Mouse (Mus musculus) Patski (cell line): ENCODE measurements around the gene Agtrap. TPM values are rescaled to one million over a fixed set of nuclear protein-coding genes. Genes with fewer than 3 reads are reported as not detected.

Experiments
- ATAC-seq: fragments of 100-300 bp; one replicate; pipeline ENCODE4 v1.8.0; 2021
- CTCF ChIA-PET: fragments of 350-600 bp; sonication (Branson Sonifier 250); formaldehyde crosslinking; loops from one replicate; lab custom pipeline; 2022; ENCODE audit warnings: inconsistent platforms; lab: Charles Lee
- POLR2A ChIA-PET: fragments of 350-600 bp; sonication (Branson Sonifier 250); formaldehyde crosslinking; loops from one replicate; lab custom pipeline; 2022; ENCODE audit warnings: antibody characterized with exemption, inconsistent platforms; lab: Charles Lee
- DNase-seq: peaks from one replicate; pipeline ENCODE4 v3.0.0-alpha.2; 2011; ENCODE audit warnings: low read depth, low spot score
- H3K27me3 ChIP-seq: fragments of 371-371 bp; one replicate; pipeline ENCODE4 v1.5.1; 2021
- CTCF ChIP-seq: fragments of 100-300 bp; IDR thresholded peaks from one replicate; pipeline ENCODE4 v1.5.1; 2021
- in situ Hi-C: fragments of 300-500 bp; cut with MboI; formaldehyde crosslinking; loops from 3 replicates; pipeline ENCODE4 v1.11.1; 2018; ENCODE audit warnings: low pct_unique_long_range_greater_than_20kb, mixed read lengths
- polyA plus RNA-seq: library from polyadenylated mRNA; unstranded; gene quantifications from one replicate; pipeline ENCODE4 v1.2.3, GENCODE M21; 2021

The Agtrap gene
- polyA plus RNA-seq, 1 experiment from 2014 or later = 23.8 TPM

DNA sequence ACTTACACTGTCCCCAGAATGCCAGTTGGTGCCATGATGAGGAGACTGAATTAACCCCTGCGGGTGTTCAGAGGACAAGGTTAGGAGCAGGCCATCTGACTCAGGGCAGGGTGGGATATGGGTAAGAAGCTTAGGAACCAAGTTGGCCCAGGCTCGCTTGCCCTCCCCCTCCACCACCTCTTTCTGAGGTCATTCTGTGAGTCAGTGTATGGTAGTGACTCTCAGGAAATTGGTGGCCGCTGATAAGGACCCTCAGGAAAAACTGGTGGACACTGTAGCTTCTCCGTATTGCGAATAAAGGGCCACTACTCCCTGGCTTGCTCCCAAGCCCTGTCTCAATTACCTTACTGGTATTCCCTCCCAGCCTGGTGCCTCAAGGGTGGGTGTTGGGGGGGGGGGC lies 21.4 kb upstream of the Agtrap start:
- DNase-seq (no peak), ATAC-seq (no peak)
- ChIA-PET POLR2A (no interaction called here), CTCF (interaction anchor here (1.4 kb wide), 2 partner anchors 55 to 56 kb away, joined by 3 read pairs; no protein-coding TSS in a partner anchor)
- no peaks in the 10 kb centered on the region for H3K27me3 ChIP-seq
- in situ Hi-C loops = no loop called here
- TF ChIP-seq CTCF = no peak

DNA sequence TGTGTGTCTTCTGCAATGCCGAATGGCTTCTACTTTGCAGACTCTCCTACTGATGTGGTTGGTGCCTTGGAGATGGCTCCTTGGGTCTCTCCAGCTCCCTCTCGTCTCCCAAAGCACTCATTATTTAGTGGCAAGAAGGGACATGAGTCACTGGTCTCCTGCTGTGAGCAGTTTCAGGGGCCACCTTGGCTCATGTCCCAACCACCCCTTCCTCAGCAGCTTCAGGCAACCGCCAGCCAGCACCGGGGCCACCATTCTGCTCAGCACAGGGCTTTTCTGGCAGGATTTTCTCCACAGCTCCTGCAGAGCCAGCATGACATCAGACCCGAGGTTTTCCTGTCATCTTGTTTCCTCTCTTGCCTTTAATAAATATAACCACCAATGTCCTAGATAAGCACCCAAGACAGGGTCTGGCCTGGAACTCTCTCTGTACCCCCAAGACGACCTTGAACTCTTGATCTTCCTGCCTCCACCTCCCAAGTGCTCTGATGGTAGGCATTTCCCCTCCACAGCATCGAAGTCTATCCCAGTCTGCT lies 20.8 kb upstream of the Agtrap start:
- ChIA-PET CTCF (interaction anchor here (1.4 kb wide), 2 partner anchors 55 to 57 kb away, joined by 3 read pairs; no protein-coding TSS in a partner anchor), POLR2A (no interaction called here)
- in situ Hi-C loops = no loop called here
- TF ChIP-seq CTCF = no peak
- no peaks in the 10 kb centered on the region for H3K27me3 ChIP-seq
- ATAC-seq (no peak), DNase-seq (no peak)

DNA sequence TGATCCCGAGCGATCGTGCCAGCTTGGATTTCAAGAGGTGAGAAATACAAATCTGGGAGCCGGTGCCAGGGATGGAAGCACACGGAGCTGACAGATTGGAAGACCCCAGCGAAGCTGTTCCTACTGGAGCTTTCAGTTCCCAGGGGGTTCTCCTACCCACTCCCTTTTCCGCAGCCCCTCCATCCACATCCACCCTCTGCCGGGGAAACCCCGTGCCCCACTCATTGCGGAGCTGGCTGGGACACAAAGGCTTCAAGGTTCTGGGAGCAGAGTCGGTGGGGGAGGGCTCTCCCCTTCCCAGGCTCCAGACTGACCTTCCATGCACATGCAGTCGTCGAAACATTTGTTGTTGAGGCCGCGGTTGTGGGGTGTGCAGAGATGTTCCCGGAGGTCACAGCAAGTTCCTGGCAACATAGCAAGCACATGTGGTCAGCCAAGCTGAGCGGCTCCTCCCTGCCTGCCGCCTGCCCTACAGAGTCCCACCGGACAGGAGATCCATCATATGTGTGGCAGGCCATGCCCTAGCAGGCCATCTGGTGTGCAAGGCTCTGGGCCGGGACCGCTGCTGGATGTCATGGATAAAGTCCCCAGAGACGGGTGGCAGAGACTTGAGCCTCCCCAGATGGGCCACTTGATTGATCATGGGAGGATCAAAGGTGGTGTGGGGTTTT lies 19.9 kb upstream of the Agtrap start:
- TF ChIP-seq CTCF = no peak
- no peak for ATAC-seq
- CTCF ChIA-PET = interaction anchor here (1.4 kb wide), 1 partner anchor 58 kb away, joined by 3 read pairs; no protein-coding TSS in a partner anchor
- in situ Hi-C loops = no loop called here
- no peaks in the 10 kb centered on the region for H3K27me3 ChIP-seq
- no peak for DNase-seq
- POLR2A ChIA-PET = no interaction called here

DNA sequence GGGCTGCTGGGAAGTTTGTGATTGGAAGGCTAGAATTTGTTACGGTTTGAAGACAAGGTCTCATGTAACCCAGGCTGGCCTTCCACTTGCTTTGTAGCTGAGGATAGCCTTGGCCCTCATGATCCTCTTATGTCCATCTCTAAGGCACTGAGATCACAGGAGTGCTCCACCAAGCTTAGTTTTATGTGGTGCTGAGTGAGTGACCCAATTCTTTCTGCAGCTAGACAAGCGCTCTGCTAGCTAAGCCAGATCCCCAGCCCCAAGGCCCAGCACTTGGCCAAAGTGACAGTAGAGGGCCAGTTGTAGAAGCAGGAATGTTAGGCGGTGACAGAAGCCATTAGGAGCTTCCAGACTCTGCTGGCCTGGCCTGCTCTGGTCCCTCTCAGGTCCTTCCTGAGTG lies 16.3 kb upstream of the Agtrap start:
- POLR2A ChIA-PET = no interaction called here
- ATAC-seq (no peak), DNase-seq (no peak)
- no peak for TF ChIP-seq CTCF
- CTCF ChIA-PET = interaction anchor here (0.7 to 1.7 kb wide), 5 partner anchors 9 to 63 kb away, joined by 3 to 7 read pairs (median 5); no protein-coding TSS in a partner anchor
- H3K27me3 ChIP-seq = no peaks in the 10 kb centered on the region
- in situ Hi-C loops = no loop called here

DNA sequence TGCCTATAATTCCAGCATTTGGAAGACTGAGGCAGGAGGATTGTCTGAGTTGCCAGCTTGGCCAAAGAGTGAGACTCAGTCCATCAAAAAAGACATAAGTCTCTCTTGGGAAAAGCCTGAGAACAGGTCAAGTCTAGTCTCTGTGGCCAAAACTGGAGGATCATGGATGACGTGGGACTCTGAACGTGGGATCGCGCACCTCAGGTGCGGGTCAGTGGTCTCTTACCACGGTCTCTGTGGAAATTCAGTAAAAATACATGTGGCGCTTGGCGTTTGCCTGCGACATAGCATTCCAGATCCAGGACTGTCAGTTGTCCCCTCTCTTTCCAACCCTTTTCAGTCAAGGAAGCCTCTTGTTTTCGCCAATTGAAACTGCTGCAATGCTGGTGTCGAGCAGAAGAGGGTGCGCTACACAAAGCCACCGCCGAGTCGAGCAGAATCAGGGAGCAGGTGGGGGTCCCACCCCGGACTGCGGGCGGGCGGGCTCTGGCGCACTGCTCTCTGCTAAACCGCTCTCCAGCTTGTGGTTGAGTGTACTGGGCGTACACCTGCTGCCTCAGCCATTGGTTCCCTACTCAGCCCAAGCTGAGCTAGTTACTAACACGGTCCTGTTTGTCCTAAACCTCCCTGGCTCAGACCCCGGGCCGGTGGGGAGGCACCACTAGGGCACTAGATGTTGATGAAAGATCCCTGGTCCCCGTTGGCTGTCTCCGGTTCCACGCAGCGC lies 14.1 kb upstream of the Agtrap start:
- CTCF ChIA-PET = interaction anchor here (1.6 kb wide), 1 partner anchor 65 kb away, joined by 3 read pairs; no protein-coding TSS in a partner anchor
- TF ChIP-seq CTCF = peak; percentile 72
- DNase-seq (no peak), ATAC-seq (peak; percentile 47)
- in situ Hi-C loops = no loop called here
- POLR2A ChIA-PET = interaction anchor here (0.9 kb wide), 1 partner anchor 59 kb away, joined by 3 read pairs; the partner anchor contains the start of genes Fbxo2 and Fbxo44
- H3K27me3 ChIP-seq = no peaks in the 10 kb centered on the region

DNA sequence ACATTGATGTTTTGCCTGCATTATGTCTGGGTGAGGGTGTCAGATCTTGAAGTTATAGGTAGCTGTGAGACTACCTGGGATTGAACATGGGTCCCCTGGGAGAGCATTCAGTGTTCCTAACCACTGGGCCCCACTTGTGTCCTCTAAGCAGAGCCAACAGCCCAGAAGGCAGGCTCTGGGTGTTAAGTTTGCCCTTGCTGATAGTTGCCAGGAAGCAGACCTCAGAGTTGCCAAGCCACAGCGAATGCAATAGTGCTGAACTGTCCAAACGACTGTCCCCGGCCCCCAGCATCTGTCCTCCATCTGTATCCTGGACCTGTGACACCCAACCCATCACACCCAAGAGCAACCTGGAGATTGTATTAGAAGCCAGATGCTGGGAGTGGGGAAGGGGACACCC lies 10.8 kb upstream of the Agtrap start:
- no peak for ATAC-seq
- ChIA-PET POLR2A (no interaction called here), CTCF (no interaction called here)
- H3K27me3 ChIP-seq = no peaks in the 10 kb centered on the region
- in situ Hi-C loops = no loop called here
- no peak for DNase-seq
- TF ChIP-seq CTCF = no peak

DNA sequence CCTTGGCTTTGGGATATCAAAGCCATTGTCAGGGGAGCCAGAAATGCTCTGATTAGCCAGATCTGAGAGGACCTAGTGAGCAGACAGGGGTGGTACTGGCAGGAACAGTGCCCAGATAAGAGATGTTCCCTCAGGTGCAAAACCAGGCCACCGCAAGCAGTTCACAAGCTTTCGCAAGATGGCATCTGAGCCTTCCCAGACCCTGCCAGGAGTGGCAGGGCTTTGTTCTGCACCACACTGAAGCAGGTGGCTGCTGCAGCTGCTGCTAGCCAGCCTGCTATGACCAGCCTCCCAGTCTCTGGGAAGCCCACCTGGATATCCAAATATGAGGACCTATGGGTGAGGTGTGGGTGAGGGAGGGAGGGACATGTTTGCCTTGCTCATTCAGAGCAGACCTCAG lies 10.1 kb upstream of the Agtrap start:
- CTCF ChIA-PET = no interaction called here
- in situ Hi-C loops = no loop called here
- H3K27me3 ChIP-seq = no peaks in the 10 kb centered on the region
- POLR2A ChIA-PET = no interaction called here
- no peak for ATAC-seq
- DNase-seq = no peak
- no peak for TF ChIP-seq CTCF

DNA sequence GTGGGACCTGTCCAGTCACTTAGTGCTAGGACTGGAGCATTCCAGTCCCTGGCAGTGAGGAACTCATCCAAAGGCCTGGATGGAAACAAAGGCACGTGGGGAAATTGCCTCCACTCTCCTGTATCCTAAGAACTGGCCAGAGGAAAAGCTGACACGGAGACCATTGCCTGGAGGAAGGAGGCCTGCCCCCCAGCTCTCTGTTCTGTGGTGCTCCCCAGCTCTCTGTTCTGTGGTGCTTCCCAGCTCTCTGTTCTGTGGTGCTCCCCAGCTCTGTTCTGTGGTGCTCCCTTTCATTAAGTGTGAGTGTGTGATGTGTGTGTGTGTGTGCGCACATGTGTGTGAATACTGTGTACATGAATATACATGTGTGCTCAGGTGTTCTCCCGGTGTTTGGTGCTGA lies 7.2 kb upstream of the Agtrap start:
- TF ChIP-seq CTCF = no peak
- DNase-seq (no peak), ATAC-seq (no peak)
- H3K27me3 ChIP-seq = no peaks in the 10 kb centered on the region
- in situ Hi-C loops = no loop called here
- ChIA-PET POLR2A (no interaction called here), CTCF (no interaction called here)

DNA sequence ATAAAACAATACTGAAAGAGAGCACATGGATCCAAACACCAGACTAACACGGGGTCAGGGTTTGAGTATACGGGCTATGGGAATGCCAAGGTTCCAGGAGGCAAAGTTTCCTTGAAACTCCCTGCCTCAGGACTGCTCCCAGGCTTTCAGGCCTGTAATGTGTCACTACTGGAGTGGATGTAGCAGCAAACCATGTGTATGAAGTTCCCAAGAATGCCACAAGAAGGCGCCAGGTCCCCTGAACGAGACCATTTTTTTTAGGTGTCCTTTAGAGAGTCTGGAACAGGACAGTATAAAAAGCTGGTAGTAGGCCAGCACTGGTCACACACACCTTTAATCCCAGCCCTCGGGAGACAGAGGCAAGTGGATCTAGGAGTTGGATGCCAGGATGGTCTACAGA lies 6.3 kb upstream of the Agtrap start:
- ChIA-PET CTCF (no interaction called here), POLR2A (no interaction called here)
- ATAC-seq (no peak), DNase-seq (no peak)
- in situ Hi-C loops = no loop called here
- TF ChIP-seq CTCF = no peak
- no peaks in the 10 kb centered on the region for H3K27me3 ChIP-seq

DNA sequence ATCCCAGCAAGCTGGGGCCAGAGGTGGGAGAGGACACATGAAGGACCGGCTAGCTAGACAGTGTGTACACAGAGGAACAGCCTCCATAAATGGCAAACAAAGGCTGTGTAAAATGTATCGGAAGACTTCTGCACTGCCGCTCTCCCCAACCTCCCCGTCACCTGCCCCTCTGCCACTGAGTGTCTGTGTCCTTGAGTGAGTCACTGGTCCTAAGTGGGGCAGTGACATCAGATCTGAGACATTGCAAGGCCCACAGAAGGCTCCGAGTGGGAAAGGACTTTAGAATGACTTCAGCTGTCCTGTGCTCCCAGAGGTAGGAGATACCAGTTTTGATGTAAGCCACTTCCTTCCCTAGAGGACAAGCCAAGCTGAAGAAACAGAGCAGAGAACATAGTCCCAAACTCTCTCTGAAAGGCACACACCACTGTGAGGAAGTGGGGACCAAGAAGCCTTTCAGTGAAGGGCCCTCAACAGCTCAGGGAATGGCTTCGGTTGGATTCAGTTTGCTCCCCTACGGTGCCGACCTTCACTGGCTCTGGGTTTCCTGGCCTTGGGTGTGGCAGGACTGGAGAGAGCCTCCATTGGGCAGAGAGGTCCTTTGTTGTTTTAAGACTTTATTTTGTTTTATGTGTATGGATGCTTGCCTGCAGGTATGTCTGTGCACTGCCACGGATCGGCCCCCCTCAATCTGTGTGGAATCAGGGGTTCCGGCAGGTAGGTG lies 4.9 kb upstream of the Agtrap start:
- H3K27me3 ChIP-seq = no peaks in the 10 kb centered on the region
- in situ Hi-C loops = no loop called here
- CTCF ChIA-PET = no interaction called here
- no peak for DNase-seq
- POLR2A ChIA-PET = no interaction called here
- TF ChIP-seq CTCF = no peak
- no peak for ATAC-seq
